Mouse (Mus musculus): ENCODE measurements at regions not wholly inside any gene's neighbourhood (a gene's known extent, or its start where the extent isn't known, plus 50 kb on each side); places are given as distances from the start of the nearest gene placed in this dataset.

DNA sequence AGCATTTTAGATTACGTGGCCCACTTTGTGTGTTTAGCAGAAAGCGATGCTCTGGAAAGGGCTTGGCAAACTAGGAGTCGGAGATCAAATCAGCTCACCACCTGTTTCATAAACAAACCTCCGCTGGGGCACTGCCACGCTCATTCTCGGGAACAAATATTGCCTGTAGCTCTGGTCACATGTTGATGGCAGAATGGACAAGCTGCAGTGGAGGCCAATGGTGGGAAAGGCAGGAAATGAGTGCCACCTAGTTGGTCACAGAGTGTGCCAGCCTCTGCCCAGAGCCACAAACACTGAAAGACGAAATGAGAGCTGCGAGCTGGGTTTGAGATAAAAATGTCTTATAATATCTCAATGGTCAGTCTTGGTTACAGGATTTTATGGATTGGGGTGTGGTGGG, 259.2 kb upstream of the Csf3r start:
- Histone ChIP-seq H3K4me1 (ENCODE audit: control insufficient read depth, insufficient read depth, low read length) (no peaks in the 10 kb centered on the region), H3K36me3 (ENCODE audit: control insufficient read depth, insufficient read depth, low read length) (no peaks in the 10 kb centered on the region), H3K9me3 (ENCODE audit: control insufficient read depth, low read length) (no peaks in the 10 kb centered on the region), H3K27me3 (ENCODE audit: control insufficient read depth, insufficient read depth, low read length) (no peaks in the 10 kb centered on the region), H3K4me2 (replicated peaks; ENCODE audit: low read depth, low read length, severe bottlenecking) (no peak overlapping the region), H3K4me3 (replicated peaks; ENCODE audit: low read length) (no peak overlapping the region), H3K9ac (ENCODE audit: low read depth, low read length, severe bottlenecking) (no peak overlapping the region), H3K27ac (replicated peaks; ENCODE audit: low read depth, low read length) (no peak overlapping the region)
- no peak for TF ChIP-seq POLR2A (IDR thresholded peaks at IDR 0.05; ENCODE audit: borderline replicate concordance, extremely low read depth, insufficient read depth, insufficient read length)
- WGBS = 81% methylated on average over 8 of the region's 8 CpGs
- ATAC-seq (ENCODE audit: low FRiP score, low read depth) = no peak
- DNase-seq (ENCODE audit: low spot score) = no peak

DNA sequence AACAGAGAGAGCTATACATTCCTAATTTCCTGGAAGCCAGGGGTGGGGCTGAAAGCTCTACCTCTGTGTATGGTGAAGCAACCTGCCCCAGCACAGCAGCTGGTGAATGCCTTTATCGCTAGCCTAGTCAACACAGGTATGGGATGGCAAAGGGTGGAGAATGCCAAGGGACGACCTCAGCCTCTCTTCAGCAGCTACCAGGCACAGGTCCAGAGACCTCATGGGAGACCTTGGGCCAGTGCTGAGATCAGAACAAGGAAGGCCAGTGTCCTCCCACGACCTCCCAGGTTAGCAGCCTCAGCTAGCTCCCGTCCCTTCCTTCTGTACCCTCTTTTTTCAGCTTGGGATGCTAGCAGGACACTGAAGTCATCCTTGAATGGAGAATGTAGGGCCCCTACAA, 247.2 kb upstream of the Csf3r start:
- TF ChIP-seq POLR2A (IDR thresholded peaks at IDR 0.05; ENCODE audit: borderline replicate concordance, extremely low read depth, insufficient read depth, insufficient read length) = no peak
- H3K4me1 ChIP-seq (ENCODE audit: control insufficient read depth, insufficient read depth, low read length) = no peaks in the 10 kb centered on the region
- 90% methylated on average over 3 of the region's 4 CpGs for WGBS
- ATAC-seq (ENCODE audit: low FRiP score, low read depth) (no peak), DNase-seq (ENCODE audit: low spot score) (no peak)
- H3K4me3 ChIP-seq (replicated peaks; ENCODE audit: low read length) = no peak overlapping the region
- H3K9me3 ChIP-seq (ENCODE audit: control insufficient read depth, low read length) = no peaks in the 10 kb centered on the region
- H3K4me2 ChIP-seq (replicated peaks; ENCODE audit: low read depth, low read length, severe bottlenecking) = no peak overlapping the region
- no peaks in the 10 kb centered on the region for H3K36me3 ChIP-seq (ENCODE audit: control insufficient read depth, insufficient read depth, low read length)
- H3K9ac ChIP-seq (ENCODE audit: low read depth, low read length, severe bottlenecking) = no peak overlapping the region
- no peak overlapping the region for H3K27ac ChIP-seq (replicated peaks; ENCODE audit: low read depth, low read length)
- peaks cover 8% of the 10 kb centered on the region; the same call in 1 of the 2 replicates for H3K27me3 ChIP-seq (ENCODE audit: control insufficient read depth, insufficient read depth, low read length)

DNA sequence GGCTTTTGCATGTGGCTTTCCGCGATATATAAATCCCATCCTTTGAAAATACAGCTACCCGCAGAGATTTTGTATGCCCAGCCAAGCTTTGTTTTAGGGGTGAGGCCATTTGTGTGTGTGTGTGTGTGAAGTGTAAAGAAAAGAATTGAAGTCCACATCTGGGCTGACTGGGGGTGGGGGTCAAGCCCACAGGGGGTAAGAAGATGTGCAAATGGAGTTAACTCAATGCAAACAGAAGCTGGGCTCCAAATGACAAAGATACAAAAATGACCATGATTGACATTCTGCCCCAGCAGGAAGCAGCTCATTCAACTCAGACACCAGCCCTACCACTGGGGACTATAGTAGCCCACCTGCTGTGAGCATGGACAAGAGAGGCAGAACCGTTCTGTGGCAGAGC, 244.2 kb upstream of the Csf3r start:
- TF ChIP-seq POLR2A (IDR thresholded peaks at IDR 0.05; ENCODE audit: borderline replicate concordance, extremely low read depth, insufficient read depth, insufficient read length) = no peak
- ATAC-seq (ENCODE audit: low FRiP score, low read depth) (no peak), DNase-seq (ENCODE audit: low spot score) (no peak)
- Histone ChIP-seq H3K4me1 (ENCODE audit: control insufficient read depth, insufficient read depth, low read length) (no peaks in the 10 kb centered on the region), H3K9me3 (ENCODE audit: control insufficient read depth, low read length) (no peaks in the 10 kb centered on the region), H3K27me3 (ENCODE audit: control insufficient read depth, insufficient read depth, low read length) (peaks cover 8% of the 10 kb centered on the region; the same call in 1 of the 2 replicates), H3K36me3 (ENCODE audit: control insufficient read depth, insufficient read depth, low read length) (no peaks in the 10 kb centered on the region), H3K27ac (replicated peaks; ENCODE audit: low read depth, low read length) (no peak overlapping the region), H3K9ac (ENCODE audit: low read depth, low read length, severe bottlenecking) (no peak overlapping the region), H3K4me2 (replicated peaks; ENCODE audit: low read depth, low read length, severe bottlenecking) (no peak overlapping the region), H3K4me3 (replicated peaks; ENCODE audit: low read length) (no peak overlapping the region)
- whole genome bisulfite sequencing = 74% methylated on average over 4 of the region's 4 CpGs

DNA sequence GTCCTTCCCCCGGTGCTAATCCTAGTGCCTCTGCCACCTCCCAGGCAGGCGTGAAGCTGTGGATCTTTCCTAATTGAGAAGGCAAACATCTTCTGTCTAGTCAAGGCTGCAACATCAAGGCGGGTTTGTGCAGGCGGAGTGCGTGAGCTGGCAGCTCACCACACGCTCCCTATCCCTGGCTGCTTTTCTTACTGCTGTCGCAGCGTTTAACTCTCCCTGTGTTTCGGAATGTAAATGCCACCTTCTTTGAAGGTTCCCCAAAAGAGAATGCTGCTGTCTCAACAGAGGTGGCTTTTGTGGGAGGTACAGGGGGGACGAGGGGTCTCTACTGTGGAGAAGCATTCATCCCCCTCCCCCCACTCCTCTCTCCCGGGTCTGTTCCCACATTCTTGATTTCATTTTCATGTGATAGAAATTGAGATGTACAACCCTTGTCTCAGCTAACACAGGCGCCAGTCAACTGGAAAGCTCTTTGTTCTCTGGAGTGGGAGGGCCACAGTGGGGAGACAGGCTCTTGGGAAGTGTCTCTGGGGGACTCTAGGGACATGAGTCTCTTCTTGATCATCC, 243.3 kb upstream of the Csf3r start:
- no peak for TF ChIP-seq POLR2A (IDR thresholded peaks at IDR 0.05; ENCODE audit: borderline replicate concordance, extremely low read depth, insufficient read depth, insufficient read length)
- H3K4me1 ChIP-seq (ENCODE audit: control insufficient read depth, insufficient read depth, low read length) = no peaks in the 10 kb centered on the region
- no peak for ATAC-seq (ENCODE audit: low FRiP score, low read depth)
- peaks cover 8% of the 10 kb centered on the region; the same call in 1 of the 2 replicates for H3K27me3 ChIP-seq (ENCODE audit: control insufficient read depth, insufficient read depth, low read length)
- 19% methylated on average over 12 of the region's 12 CpGs for WGBS
- no peaks in the 10 kb centered on the region for H3K9me3 ChIP-seq (ENCODE audit: control insufficient read depth, low read length)
- no peaks in the 10 kb centered on the region for H3K36me3 ChIP-seq (ENCODE audit: control insufficient read depth, insufficient read depth, low read length)
- H3K27ac ChIP-seq (replicated peaks; ENCODE audit: low read depth, low read length) = no peak overlapping the region
- DNase-seq (ENCODE audit: low spot score) = no peak
- H3K4me2 ChIP-seq (replicated peaks; ENCODE audit: low read depth, low read length, severe bottlenecking) = no peak overlapping the region
- H3K4me3 ChIP-seq (replicated peaks; ENCODE audit: low read length) = no peak overlapping the region
- H3K9ac ChIP-seq (ENCODE audit: low read depth, low read length, severe bottlenecking) = no peak overlapping the region

DNA sequence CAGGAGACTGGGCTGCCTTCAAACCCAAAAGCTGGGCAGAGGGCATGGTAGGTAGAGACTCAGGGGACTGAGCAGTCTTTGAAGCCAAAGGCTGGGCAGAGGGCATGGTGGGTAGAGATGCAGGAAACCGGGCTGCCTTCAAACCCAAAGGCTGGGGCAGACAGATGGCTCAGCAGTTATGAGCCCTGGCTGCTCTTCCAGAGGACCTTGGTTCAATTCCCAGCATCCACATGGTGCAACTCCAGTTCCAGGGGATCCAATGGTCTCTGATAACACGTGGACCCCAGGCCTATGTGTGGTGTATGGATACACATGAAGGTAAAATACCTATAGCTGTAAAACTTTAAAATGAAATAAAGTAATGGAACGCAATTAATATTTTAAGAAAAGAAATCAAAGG, 242.0 kb upstream of the Csf3r start:
- Histone ChIP-seq H3K4me3 (replicated peaks; ENCODE audit: low read length) (no peak overlapping the region), H3K4me1 (ENCODE audit: control insufficient read depth, insufficient read depth, low read length) (no peaks in the 10 kb centered on the region), H3K27me3 (ENCODE audit: control insufficient read depth, insufficient read depth, low read length) (peaks cover 8% of the 10 kb centered on the region; the same call in 1 of the 2 replicates), H3K36me3 (ENCODE audit: control insufficient read depth, insufficient read depth, low read length) (no peaks in the 10 kb centered on the region), H3K9me3 (ENCODE audit: control insufficient read depth, low read length) (no peaks in the 10 kb centered on the region), H3K27ac (replicated peaks; ENCODE audit: low read depth, low read length) (no peak overlapping the region), H3K4me2 (replicated peaks; ENCODE audit: low read depth, low read length, severe bottlenecking) (no peak overlapping the region), H3K9ac (ENCODE audit: low read depth, low read length, severe bottlenecking) (no peak overlapping the region)
- WGBS = 62% methylated on average over 3 of the region's 3 CpGs
- no peak for TF ChIP-seq POLR2A (IDR thresholded peaks at IDR 0.05; ENCODE audit: borderline replicate concordance, extremely low read depth, insufficient read depth, insufficient read length)
- ATAC-seq (ENCODE audit: low FRiP score, low read depth) (no peak), DNase-seq (ENCODE audit: low spot score) (no peak)

DNA sequence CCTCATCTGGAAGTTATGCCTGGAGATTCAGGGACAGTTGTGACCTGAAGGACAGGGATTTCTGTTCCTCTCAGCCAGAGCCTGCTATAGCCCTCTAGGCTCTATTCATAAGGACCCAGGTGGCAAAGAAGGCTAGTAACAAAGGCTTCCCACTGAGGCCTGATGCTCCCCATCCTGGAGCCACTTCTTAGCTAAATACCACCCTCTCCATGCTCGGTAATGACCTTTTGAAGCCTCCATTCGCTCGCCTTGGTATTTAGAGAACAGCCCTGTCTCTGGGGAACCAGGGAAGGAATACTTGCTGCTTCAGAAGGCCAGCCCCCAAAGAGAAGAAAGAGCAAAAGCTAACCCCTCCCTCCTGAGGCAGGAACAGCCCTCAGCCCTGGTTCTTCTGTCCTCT, 238.3 kb upstream of the Csf3r start:
- 16% methylated on average over 3 of the region's 3 CpGs for WGBS
- TF ChIP-seq POLR2A (IDR thresholded peaks at IDR 0.05; ENCODE audit: borderline replicate concordance, extremely low read depth, insufficient read depth, insufficient read length) = no peak

More for the DNA sequence above, 238.3 kb upstream of the Csf3r start:
- H3K4me3 ChIP-seq (replicated peaks; ENCODE audit: low read length) = no peak overlapping the region
- H3K27ac ChIP-seq (replicated peaks; ENCODE audit: low read depth, low read length) = no peak overlapping the region
- no peaks in the 10 kb centered on the region for H3K27me3 ChIP-seq (ENCODE audit: control insufficient read depth, insufficient read depth, low read length)
- no peak overlapping the region for H3K4me2 ChIP-seq (replicated peaks; ENCODE audit: low read depth, low read length, severe bottlenecking)
- no peaks in the 10 kb centered on the region for H3K36me3 ChIP-seq (ENCODE audit: control insufficient read depth, insufficient read depth, low read length)
- ATAC-seq (ENCODE audit: low FRiP score, low read depth) = no peak
- H3K4me1 ChIP-seq (ENCODE audit: control insufficient read depth, insufficient read depth, low read length) = no peaks in the 10 kb centered on the region
- no peak for DNase-seq (ENCODE audit: low spot score)
- H3K9ac ChIP-seq (ENCODE audit: low read depth, low read length, severe bottlenecking) = no peak overlapping the region
- H3K9me3 ChIP-seq (ENCODE audit: control insufficient read depth, low read length) = no peaks in the 10 kb centered on the region
